Mouse (Mus musculus) gonadal fat pad, adult 2 months (tissue): ENCODE data around the gene Rdh16f2. TPM values are rescaled to one million over a fixed set of nuclear protein-coding genes. Genes with fewer than 3 reads are reported as not detected.
A peak's percentile ranks its signal among the peaks of the same experiment; 100 is the strongest.
"Not testable (repeated sequence)": the region's sequence is repeated elsewhere in the genome, so short reads cannot be mapped to it uniquely, and the experiment has no call there.

Experiments used
- DNase-seq: peaks from one replicate; pipeline ENCODE4 v3.0.0-alpha.2; 2012; ENCODE audit warnings: low read depth
- polyA plus RNA-seq: library from polyadenylated mRNA; depleted of rRNA; stranded (reverse); fragments of >200 nt; gene quantifications from 2 replicates; pipeline ENCODE4 v1.2.3, GENCODE M21; 2012; rRNA removed

Gene Rdh16f2
- polyA plus RNA-seq: 0.09 and 0.11 TPM in 2 replicates

- no peak for DNase-seq
These were observed at the start of gene Rdh16f2 for GRCm38 (mm10) chr10:127866232-127866631. TSS of gene Rdh16f2 (plus strand) at chr10:127866474.

GRCm38 (mm10) chr10:127817268-127817910, 48.9 kb upstream of the Rdh16f2 start:
- DNase-seq: not testable (repeated sequence)

GRCm38 (mm10) chr10:127821806-127822205, 44.5 kb upstream of the Rdh16f2 start:
- DNase-seq: not testable (repeated sequence)

- DNase-seq: no peak
These were observed 40.9 kb upstream of the Rdh16f2 start for GRCm38 (mm10) chr10:127825386-127825785.

GRCm38 (mm10) chr10:127829121-127829520, 37.2 kb upstream of the Rdh16f2 start:
- DNase-seq: no peak

- not testable (repeated sequence) for DNase-seq
These were observed 32.1 kb upstream of the Rdh16f2 start for GRCm38 (mm10) chr10:127834186-127834585.

GRCm38 (mm10) chr10:127835292-127835691, 31.0 kb upstream of the Rdh16f2 start:
- no peak for DNase-seq

- not testable (repeated sequence) for DNase-seq
These were observed 28.5 kb upstream of the Rdh16f2 start for GRCm38 (mm10) chr10:127837793-127838192.

GRCm38 (mm10) chr10:127838539-127838938, 27.7 kb upstream of the Rdh16f2 start:
- DNase-seq: no peak

GRCm38 (mm10) chr10:127840776-127841175, 25.5 kb upstream of the Rdh16f2 start:
- DNase-seq: no peak

- not testable (repeated sequence) for DNase-seq
These were observed 20.3 kb upstream of the Rdh16f2 start for GRCm38 (mm10) chr10:127845945-127846344.

- DNase-seq: no peak
These were observed 18.2 kb upstream of the Rdh16f2 start for GRCm38 (mm10) chr10:127848089-127848488.

GRCm38 (mm10) chr10:127849628-127850027, 16.6 kb upstream of the Rdh16f2 start, which contains the start of gene Rdh19:
TSS of gene Rdh19 (plus strand) at chr10:127849928.
- DNase-seq: no peak

- no peak for DNase-seq
These were observed 9.9 kb upstream of the Rdh16f2 start for GRCm38 (mm10) chr10:127856376-127856775.

- no peak for DNase-seq
These were observed 1.3 kb upstream of the Rdh16f2 start for GRCm38 (mm10) chr10:127864931-127865330.

GRCm38 (mm10) chr10:127872484-127872883, 6.2 kb downstream of the Rdh16f2 start:
- DNase-seq: no peak

GRCm38 (mm10) chr10:127877681-127878080, 11.4 kb downstream of the Rdh16f2 start:
- no peak for DNase-seq

GRCm38 (mm10) chr10:127878262-127879057, 12.2 kb downstream of the Rdh16f2 start:
- no peak for DNase-seq

GRCm38 (mm10) chr10:127879155-127879688, 12.9 kb downstream of the Rdh16f2 start:
- no peak for DNase-seq

GRCm38 (mm10) chr10:127881041-127881440, 14.8 kb downstream of the Rdh16f2 start:
- DNase-seq: peak; percentile 61

GRCm38 (mm10) chr10:127886551-127886950, 20.3 kb downstream of the Rdh16f2 start:
- no peak for DNase-seq

- DNase-seq: no peak
These were observed 20.7 kb downstream of the Rdh16f2 start for GRCm38 (mm10) chr10:127886971-127887370.

- DNase-seq: no peak
These were observed 22.3 kb downstream of the Rdh16f2 start, which contains the start of gene Rdh7 for GRCm38 (mm10) chr10:127888605-127889004. TSS of gene Rdh7 (minus strand) at chr10:127888817.
